Mouse (Mus musculus): Measurements from ENCODE around the gene Adam23. TPM values are rescaled to one million over a fixed set of nuclear protein-coding genes. Genes with fewer than 3 reads are reported as not detected.

The Adam23 gene
- polyA plus RNA-seq, 1 experiment from 2014 or later, result 2.6 TPM

DNA sequence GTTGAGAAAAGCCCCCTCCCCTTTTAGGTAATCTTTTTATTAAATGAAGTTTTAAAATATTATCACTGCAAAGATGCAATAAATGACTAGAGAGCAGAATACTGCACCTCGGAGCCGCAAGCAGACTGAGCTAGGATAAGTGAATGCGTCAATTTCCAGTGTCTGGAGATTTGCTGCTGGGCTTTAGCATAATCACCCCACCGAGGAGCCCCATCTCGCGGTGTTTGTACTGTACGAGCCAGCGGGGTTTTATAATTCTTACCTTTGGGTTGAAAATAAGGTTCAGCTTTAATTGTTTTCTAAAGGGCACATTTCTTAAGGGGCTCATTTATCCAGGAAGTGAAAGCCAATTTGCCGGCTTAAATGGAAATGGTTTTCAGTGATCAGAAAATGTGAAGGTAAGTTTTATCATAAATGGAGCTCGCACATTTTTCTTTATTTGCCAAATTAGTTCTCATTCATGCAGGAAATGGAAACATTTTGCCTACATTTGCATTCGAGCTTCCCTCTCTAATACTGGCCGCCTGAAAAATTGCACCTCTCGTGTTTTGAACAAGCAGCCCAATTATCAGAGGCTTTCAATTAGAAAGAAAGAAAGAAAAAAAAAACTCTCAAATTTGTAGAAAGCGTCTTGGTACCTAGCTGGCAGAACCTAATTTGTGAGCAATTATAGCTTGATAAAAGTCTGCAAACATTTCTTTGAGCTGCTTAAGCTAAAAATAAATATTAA is 94.4 kb downstream of the Adam23 start:
- DNase-seq (ENCODE audit: low spot score), result no peak
- Histone ChIP-seq H3K27me3 (ENCODE audit: control insufficient read depth, insufficient read depth, low read length) (no peaks in the 10 kb centered on the region), H3K9ac (ENCODE audit: low read length) (no peak overlapping the region), H3K4me3 (ENCODE audit: low read depth, low read length) (no peak overlapping the region), H3K36me3 (ENCODE audit: control insufficient read depth, insufficient read depth, low read length) (no peaks in the 10 kb centered on the region), H3K9me3 (ENCODE audit: control insufficient read depth, low read length) (no peaks in the 10 kb centered on the region), H3K4me2 (replicated peaks; ENCODE audit: low read depth) (no peak overlapping the region), H3K27ac (replicated peaks) (no peak overlapping the region), H3K4me1 (replicated peaks; ENCODE audit: control insufficient read depth, insufficient read depth) (no peaks in the 10 kb centered on the region)
- WGBS, result 71% methylated on average over 14 of the region's 14 CpGs
- TF ChIP-seq EP300 (optimal IDR thresholded peaks at IDR 0.05), result no peak
- TF ChIP-seq CTCF (IDR thresholded peaks at IDR 0.05; ENCODE audit: low read depth), result no peak
- ATAC-seq (ENCODE audit: low FRiP score, low TSS enrichment), result no peak

DNA sequence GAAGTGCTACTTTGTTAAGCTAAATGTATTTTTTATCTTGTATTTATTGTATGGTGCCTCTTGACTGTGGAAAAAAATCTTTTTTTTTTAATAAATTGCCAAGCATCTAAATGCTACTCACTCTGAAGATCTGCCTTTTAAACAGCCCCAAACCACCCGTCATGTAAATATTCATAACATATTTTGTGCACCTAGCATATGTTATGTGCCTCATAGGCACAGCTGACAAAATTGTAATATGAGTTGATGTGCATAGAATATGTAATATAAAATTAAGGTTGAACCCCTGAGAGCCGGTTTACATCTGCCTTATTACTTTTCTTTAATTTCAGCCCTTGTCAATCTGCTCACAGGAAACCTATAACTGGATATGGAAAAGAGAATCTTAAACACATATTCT is 98.4 kb downstream of the Adam23 start:
- Histone ChIP-seq H3K27ac (replicated peaks) (no peak overlapping the region), H3K4me2 (replicated peaks; ENCODE audit: low read depth) (no peak overlapping the region), H3K9ac (ENCODE audit: low read length) (no peak overlapping the region), H3K27me3 (ENCODE audit: control insufficient read depth, insufficient read depth, low read length) (no peaks in the 10 kb centered on the region), H3K4me1 (replicated peaks; ENCODE audit: control insufficient read depth, insufficient read depth) (no peaks in the 10 kb centered on the region), H3K36me3 (ENCODE audit: control insufficient read depth, insufficient read depth, low read length) (no peaks in the 10 kb centered on the region), H3K4me3 (ENCODE audit: low read depth, low read length) (no peak overlapping the region), H3K9me3 (ENCODE audit: control insufficient read depth, low read length) (no peaks in the 10 kb centered on the region)
- DNase-seq (ENCODE audit: low spot score), result no peak
- TF ChIP-seq CTCF (IDR thresholded peaks at IDR 0.05; ENCODE audit: low read depth) (no peak), EP300 (optimal IDR thresholded peaks at IDR 0.05) (no peak)
- no peak for ATAC-seq (ENCODE audit: low FRiP score, low TSS enrichment)
- 82% methylated on average over 2 of the region's 2 CpGs for WGBS

DNA sequence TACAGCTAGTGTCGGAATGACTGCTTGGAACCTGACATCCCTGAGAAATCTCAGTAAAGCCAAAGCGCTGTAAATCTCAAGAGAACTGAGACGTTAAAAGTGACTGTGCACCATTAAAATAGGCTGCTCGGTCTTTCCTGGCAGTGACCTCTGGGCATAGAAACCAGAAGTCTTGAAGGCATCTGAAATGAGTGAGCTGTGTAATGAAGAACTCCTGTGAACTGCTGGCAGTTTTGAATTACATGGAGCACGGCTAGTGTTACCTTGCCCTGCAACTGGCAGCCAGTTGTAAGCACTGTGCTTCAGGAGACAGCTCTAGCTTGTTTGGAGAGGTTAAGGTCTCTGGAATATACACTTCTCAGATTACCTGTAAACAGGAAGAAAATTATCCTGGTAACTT is 107.3 kb downstream of the Adam23 start:
- ATAC-seq (ENCODE audit: low FRiP score, low TSS enrichment) (no peak), DNase-seq (ENCODE audit: low spot score) (no peak)
- Histone ChIP-seq H3K4me2 (replicated peaks; ENCODE audit: low read depth) (no peak overlapping the region), H3K4me1 (replicated peaks; ENCODE audit: control insufficient read depth, insufficient read depth) (no peaks in the 10 kb centered on the region), H3K27me3 (ENCODE audit: control insufficient read depth, insufficient read depth, low read length) (no peaks in the 10 kb centered on the region), H3K27ac (replicated peaks) (no peak overlapping the region), H3K9me3 (ENCODE audit: control insufficient read depth, low read length) (no peaks in the 10 kb centered on the region), H3K4me3 (ENCODE audit: low read depth, low read length) (no peak overlapping the region), H3K36me3 (ENCODE audit: control insufficient read depth, insufficient read depth, low read length) (no peaks in the 10 kb centered on the region), H3K9ac (ENCODE audit: low read length) (no peak overlapping the region)
- WGBS, result 26% methylated on average over 5 of the region's 5 CpGs
- no peak for TF ChIP-seq EP300 (optimal IDR thresholded peaks at IDR 0.05)
- TF ChIP-seq CTCF (IDR thresholded peaks at IDR 0.05; ENCODE audit: low read depth), result no peak

DNA sequence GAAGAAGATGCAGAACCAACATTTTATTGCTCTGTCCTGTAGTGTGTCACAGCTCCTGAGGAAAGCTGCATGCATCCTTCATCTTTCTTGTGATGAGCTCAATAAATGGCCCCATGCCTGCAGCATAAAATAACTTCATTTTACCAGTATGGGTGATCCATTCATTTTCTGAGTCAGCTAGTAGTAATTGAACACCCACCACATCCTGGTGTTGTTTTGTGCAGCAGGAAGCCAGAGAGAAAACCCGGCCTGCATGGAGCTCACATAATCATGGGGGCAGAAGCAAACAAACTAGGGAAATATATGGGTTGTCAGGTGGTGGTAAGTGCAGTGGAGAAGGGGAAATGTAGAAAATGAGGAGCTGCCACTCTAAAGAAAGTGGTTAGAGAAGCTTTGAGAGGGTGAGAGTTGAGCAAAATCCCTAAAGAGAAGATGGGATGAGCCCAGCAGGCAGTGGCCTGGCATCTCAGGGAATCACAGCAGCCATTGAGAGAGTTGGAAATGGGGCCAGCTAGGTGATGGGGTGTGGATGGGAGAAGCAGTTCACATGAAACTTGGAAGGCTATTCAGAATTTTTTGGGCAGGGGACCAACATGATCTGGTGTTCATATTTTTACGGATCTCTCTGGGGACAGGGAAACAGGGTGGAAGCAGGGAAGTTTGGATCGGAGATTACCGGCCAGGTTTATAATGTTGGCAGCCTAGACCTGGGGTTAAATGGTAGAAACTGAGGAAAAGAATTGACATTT is 116.3 kb downstream of the Adam23 start:
- no peak for TF ChIP-seq CTCF (IDR thresholded peaks at IDR 0.05; ENCODE audit: low read depth)
- TF ChIP-seq EP300 (optimal IDR thresholded peaks at IDR 0.05), result no peak
- no peaks in the 10 kb centered on the region for H3K4me1 ChIP-seq (replicated peaks; ENCODE audit: control insufficient read depth, insufficient read depth)
- H3K36me3 ChIP-seq (ENCODE audit: control insufficient read depth, insufficient read depth, low read length), result no peaks in the 10 kb centered on the region
- no peaks in the 10 kb centered on the region for H3K9me3 ChIP-seq (ENCODE audit: control insufficient read depth, low read length)
- H3K27me3 ChIP-seq (ENCODE audit: control insufficient read depth, insufficient read depth, low read length), result no peaks in the 10 kb centered on the region
- WGBS, result 84% methylated on average over 4 of the region's 4 CpGs
- H3K27ac ChIP-seq (replicated peaks), result no peak overlapping the region
- H3K9ac ChIP-seq (ENCODE audit: low read length), result no peak overlapping the region
- no peak overlapping the region for H3K4me2 ChIP-seq (replicated peaks; ENCODE audit: low read depth)
- ATAC-seq (ENCODE audit: low FRiP score, low TSS enrichment), result no peak
- DNase-seq (ENCODE audit: low spot score), result no peak
- no peak overlapping the region for H3K4me3 ChIP-seq (ENCODE audit: low read depth, low read length)

DNA sequence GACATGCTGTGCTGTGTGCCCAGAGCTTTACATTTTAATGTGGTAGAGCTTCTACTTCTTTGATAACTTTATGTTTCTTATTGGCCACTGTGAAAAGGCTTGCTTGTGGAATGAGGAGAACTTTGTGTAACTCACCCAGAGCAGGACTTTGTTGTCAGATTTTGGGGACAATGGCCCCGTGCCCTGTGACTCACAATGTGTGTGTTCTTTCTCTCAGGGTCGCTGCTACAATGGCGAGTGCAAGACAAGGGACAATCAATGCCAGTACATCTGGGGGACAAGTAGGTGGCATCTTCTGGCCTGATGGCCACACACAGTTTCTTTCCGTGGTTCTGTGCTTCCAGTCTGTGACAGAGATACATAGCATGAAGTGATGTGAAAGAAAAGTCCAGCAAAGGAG is 118.2 kb downstream of the Adam23 start:
- H3K4me2 ChIP-seq (replicated peaks; ENCODE audit: low read depth), result no peak overlapping the region
- no peaks in the 10 kb centered on the region for H3K36me3 ChIP-seq (ENCODE audit: control insufficient read depth, insufficient read depth, low read length)
- TF ChIP-seq CTCF (IDR thresholded peaks at IDR 0.05; ENCODE audit: low read depth) (no peak), EP300 (optimal IDR thresholded peaks at IDR 0.05) (no peak)
- WGBS, result 63% methylated on average over 4 of the region's 4 CpGs
- no peaks in the 10 kb centered on the region for H3K9me3 ChIP-seq (ENCODE audit: control insufficient read depth, low read length)
- H3K27ac ChIP-seq (replicated peaks), result no peak overlapping the region
- no peaks in the 10 kb centered on the region for H3K4me1 ChIP-seq (replicated peaks; ENCODE audit: control insufficient read depth, insufficient read depth)
- DNase-seq (ENCODE audit: low spot score) (no peak), ATAC-seq (ENCODE audit: low FRiP score, low TSS enrichment) (no peak)
- H3K27me3 ChIP-seq (ENCODE audit: control insufficient read depth, insufficient read depth, low read length), result no peaks in the 10 kb centered on the region
- H3K4me3 ChIP-seq (ENCODE audit: low read depth, low read length), result no peak overlapping the region
- H3K9ac ChIP-seq (ENCODE audit: low read length), result no peak overlapping the region

DNA sequence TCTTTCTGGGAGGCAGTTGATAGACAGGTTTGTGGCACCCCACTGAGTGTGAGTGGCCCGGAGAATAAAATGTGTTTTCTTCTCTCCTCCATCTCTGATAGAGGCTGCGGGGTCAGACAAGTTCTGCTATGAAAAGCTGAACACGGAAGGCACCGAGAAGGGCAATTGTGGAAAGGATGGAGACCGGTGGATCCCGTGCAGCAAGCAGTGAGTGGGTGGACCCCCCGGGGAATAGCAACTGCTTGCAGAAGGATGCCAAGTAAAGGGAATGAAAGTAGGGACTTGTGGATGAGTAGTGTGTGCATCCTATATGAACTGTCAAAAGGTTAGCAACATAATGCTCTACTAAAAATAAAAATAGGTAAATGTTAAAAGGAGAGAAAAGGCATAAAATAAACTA is 120.8 kb downstream of the Adam23 start:
- ATAC-seq (ENCODE audit: low FRiP score, low TSS enrichment) (no peak), DNase-seq (ENCODE audit: low spot score) (no peak)
- Histone ChIP-seq H3K4me3 (ENCODE audit: low read depth, low read length) (no peak overlapping the region), H3K27me3 (ENCODE audit: control insufficient read depth, insufficient read depth, low read length) (no peaks in the 10 kb centered on the region), H3K9ac (ENCODE audit: low read length) (no peak overlapping the region), H3K4me2 (replicated peaks; ENCODE audit: low read depth) (no peak overlapping the region), H3K27ac (replicated peaks) (no peak overlapping the region), H3K9me3 (ENCODE audit: control insufficient read depth, low read length) (no peaks in the 10 kb centered on the region), H3K36me3 (ENCODE audit: control insufficient read depth, insufficient read depth, low read length) (no peaks in the 10 kb centered on the region), H3K4me1 (replicated peaks; ENCODE audit: control insufficient read depth, insufficient read depth) (no peaks in the 10 kb centered on the region)
- TF ChIP-seq EP300 (optimal IDR thresholded peaks at IDR 0.05) (no peak), CTCF (IDR thresholded peaks at IDR 0.05; ENCODE audit: low read depth) (no peak)
- WGBS, result 38% methylated on average over 7 of the region's 7 CpGs
